Mouse (Mus musculus): ENCODE results near the gene Catip. TPM values are rescaled to one million over a fixed set of nuclear protein-coding genes. Genes with fewer than 3 reads are reported as not detected.

Gene Catip
- not detected for polyA plus RNA-seq (2017; shearing (Covaris generic))

GRCm38 (mm10) chr1:74361812-74362211 is at the start of gene Catip:
Gene Catip, plus strand, starts transcription at chr1:74362108.

DNA sequence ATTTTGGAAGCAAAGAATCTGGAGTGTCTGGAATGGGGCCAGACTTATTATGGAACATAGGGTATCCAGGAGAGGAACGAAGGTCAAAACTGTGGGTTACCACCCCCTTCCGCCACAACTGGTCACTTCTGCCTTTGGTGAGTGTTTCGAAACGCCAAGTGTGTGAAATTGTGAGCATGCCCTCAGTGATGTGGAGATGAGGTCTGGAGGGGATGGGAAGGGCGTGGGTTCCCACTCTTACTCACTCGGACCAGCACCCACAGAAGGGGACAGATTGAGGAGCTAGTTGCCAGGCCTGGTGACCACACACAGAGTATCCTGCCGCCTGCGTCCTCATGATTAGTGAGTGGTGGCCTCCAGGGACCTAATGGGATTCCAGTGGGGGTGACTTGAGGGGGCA is 13.1 kb downstream of the Catip start, which contains the start of gene Slc11a1:
Slc11a1 (plus strand) TSS at position 216 of the 400 bp plus-strand sequence.

DNA sequence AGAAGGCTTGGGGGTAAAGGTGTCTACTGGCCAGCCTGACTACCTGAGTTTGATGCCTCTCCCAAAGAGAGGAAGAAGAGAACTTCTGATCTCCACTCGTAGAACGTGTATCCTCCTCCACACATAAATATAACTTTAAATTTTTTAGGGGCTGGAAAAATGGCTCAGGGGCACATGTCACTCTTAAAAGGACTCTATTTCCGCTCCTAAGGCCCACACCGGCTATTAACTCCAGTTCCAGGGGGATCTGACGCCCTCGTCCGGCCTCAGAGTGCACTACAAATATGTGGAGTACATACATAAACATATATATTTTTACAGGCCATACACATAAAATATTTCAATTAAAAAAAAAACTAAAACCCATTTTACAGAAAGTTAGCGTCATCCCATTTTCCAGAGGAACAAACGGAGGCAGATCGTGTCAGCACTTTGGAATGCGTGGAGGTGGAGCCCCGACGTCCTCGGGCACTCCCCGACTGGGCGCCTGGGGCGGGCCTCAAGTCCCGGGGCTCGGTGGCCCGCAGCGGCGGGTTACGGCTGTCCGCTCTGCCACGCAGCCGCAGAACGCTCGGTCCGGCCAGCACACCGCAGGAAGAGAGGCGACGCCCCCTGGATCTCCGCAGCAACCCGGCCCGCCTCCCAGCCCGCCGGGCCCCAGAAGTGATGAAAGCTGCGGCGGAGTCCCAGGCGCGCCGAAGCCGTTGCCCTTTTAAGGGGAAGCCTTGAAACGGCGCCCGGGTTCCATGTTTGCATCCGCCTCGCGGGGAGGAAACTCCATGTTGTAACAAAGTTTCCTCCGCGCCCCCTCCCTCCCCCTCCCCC is 29.2 kb downstream of the Catip start, which contains the start of gene Ctdsp1:
Ctdsp1 (plus strand) TSS at position 586 of the 825 bp plus-strand sequence.

DNA sequence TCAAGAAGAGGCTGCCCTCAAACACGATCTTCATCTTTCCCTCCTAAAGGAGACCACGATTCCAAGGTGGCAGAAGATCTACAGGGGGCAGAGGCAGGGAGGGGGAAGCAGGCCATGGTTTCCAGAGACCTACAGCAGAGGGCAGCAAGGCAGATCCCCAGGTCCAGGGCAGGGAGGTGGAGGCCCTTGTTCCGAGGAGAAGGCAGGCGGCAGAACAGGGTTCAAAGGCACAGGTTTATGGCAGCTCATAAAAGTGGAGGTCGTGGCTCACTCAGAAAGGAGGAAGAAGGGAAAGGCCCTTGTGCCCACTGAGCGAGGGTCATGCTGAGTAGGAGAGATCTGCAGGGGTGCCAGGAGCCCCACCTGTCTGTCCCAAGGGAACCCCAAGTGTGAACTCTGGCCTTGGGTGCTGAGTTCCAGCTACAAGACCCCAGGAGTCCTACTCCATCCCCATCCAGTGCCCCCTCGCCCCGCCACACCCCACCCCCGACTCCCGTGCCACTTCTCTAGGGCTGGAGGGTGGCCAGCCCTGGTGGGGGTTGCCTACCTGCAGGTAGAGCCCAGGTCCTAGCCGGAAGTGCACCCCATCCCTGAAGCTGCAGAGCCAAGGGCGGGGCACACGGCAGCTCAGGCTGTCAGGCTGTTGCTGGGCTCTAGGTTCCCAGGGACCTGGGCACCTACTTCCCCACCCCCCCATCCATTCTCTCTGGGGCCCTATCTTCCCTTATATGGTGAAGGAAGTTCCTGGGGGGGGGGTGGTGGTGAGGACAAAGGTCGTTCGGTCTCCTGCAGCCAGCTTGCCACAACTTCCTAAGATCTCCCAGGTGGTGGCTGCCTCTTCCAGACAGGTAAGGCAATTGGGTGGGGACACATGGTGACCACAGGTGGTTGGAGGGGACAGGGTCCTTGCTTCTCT is 46.9 kb downstream of the Catip start, which contains the start of gene Vil1:
Vil1 (plus strand) TSS at position 788 of the 916 bp plus-strand sequence.

Other genes with a start within 250 kb of the Catip start
- 1.7 TPM for gene Tns1, start 237.7 kb upstream of the Catip start, polyA plus RNA-seq (2017; shearing (Covaris generic))
- not detected for gene Rufy4, start 236.6 kb upstream of the Catip start, polyA plus RNA-seq (2017; shearing (Covaris generic))
- gene Cxcr2, start 208.1 kb upstream of the Catip start, polyA plus RNA-seq (2017; shearing (Covaris generic)): not detected
- gene Cxcr1, start 167.5 kb upstream of the Catip start, polyA plus RNA-seq (2017; shearing (Covaris generic)): not detected
- gene Arpc2, start 126.0 kb upstream of the Catip start, polyA plus RNA-seq (2017; shearing (Covaris generic)): 943 TPM
- gene Gpbar1, start 83.6 kb upstream of the Catip start, polyA plus RNA-seq (2017; shearing (Covaris generic)): 1.1 TPM
- gene Aamp, start 77.4 kb upstream of the Catip start, polyA plus RNA-seq (2017; shearing (Covaris generic)): 251 TPM
- gene Pnkd, start 77.2 kb upstream of the Catip start, polyA plus RNA-seq (2017; shearing (Covaris generic)): 34.5 TPM
- gene Tmbim1, start 56.5 kb upstream of the Catip start, polyA plus RNA-seq (2017; shearing (Covaris generic)): 3.3 TPM
- not detected for gene Slc11a1, start 13.1 kb downstream of the Catip start, polyA plus RNA-seq (2017; shearing (Covaris generic))
- gene Ctdsp1, start 29.4 kb downstream of the Catip start, polyA plus RNA-seq (2017; shearing (Covaris generic)): 4.7 TPM
- 0.11 TPM for gene Vil1, start 47.3 kb downstream of the Catip start, polyA plus RNA-seq (2017; shearing (Covaris generic))
- gene Cnot9, start 143.9 kb downstream of the Catip start, polyA plus RNA-seq (2017; shearing (Covaris generic)): 21.4 TPM
- gene Plcd4, start 180.8 kb downstream of the Catip start, polyA plus RNA-seq (2017; shearing (Covaris generic)): 0.79 TPM
- gene Usp37, start 182.2 kb downstream of the Catip start, polyA plus RNA-seq (2017; shearing (Covaris generic)): 26.6 TPM
- gene Zfp142, start 226.1 kb downstream of the Catip start, polyA plus RNA-seq (2017; shearing (Covaris generic)): 18.4 TPM
- 3.8 TPM for gene Bcs1l, start 226.2 kb downstream of the Catip start, polyA plus RNA-seq (2017; shearing (Covaris generic))
- gene Rnf25, start 239.3 kb downstream of the Catip start, polyA plus RNA-seq (2017; shearing (Covaris generic)): 18.5 TPM
- 0.09 TPM for gene Stk36, start 239.3 kb downstream of the Catip start, polyA plus RNA-seq (2017; shearing (Covaris generic))

Measured in effector memory CD4-positive, alpha-beta T cell, adult 5 months (primary cell).